Mouse (Mus musculus) gastrocnemius, postnatal 36 days (tissue): ENCODE measurements around the gene Tor1b. TPM values are rescaled to one million over a fixed set of nuclear protein-coding genes. Genes with fewer than 3 reads are reported as not detected.
A peak's percentile ranks its signal among the peaks of the same experiment; 100 is the strongest.

Experiments used
- DNase-seq, 2 experiments: peaks; one replicate each; pipeline ENCODE4 v3.0.0; 2022
- intact Hi-C: fragments of 180-260 bp; cut with DNase I; formaldehyde crosslinking; loops from one replicate; pipeline ENCODE4 v1.15.1; 2025
- total RNA-seq, 2 experiments: library from RNA; stranded (reverse); gene quantifications; 2 replicates each; pipeline ENCODE4 v1.2.3; 2021

The Tor1b gene
- total RNA-seq, 2 experiments from 2014 or later = 19.0 to 22.7 TPM

DNA sequence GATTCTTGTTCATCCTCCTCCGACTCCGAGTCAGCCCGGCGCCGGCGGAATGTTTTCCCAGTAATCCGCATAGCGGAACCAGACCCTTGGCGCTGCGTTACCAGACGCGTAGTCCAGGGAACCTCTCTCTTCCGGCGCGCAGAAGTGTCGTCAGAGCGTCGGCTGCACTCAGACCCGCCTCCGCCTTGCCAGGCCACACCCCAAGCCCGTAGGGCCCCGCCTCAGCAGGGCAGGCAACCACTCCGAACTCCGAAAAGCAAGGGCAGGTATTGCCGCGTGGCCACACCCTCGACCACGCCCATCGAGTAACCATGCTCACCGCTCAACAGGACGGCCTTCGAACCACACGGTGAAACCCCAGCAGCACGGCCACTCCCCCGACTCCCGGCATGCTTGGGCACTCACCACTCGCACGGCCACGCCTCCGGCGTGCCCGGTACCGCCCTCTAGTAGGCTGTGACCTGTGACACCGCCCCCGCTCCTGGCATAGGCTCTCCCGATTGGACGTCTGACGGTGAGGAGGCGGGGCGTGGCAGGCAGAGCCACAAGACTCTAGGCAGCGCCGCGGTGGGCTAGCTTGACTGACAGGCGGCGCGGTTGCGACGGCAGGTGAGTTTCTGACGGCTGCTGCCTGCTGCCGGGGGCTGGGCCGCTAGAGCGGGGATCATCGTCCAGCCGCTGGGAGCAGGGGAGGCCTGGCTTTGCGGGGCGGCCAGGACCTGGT is 29.2 kb downstream of the Tor1b start, which contains the start of the genes BC005624 and Usp20:
BC005624 (minus strand) TSS at position 412 of the 724 bp plus-strand sequence.
Usp20 (plus strand) TSS at position 490 of the 724 bp plus-strand sequence.
- intact Hi-C loops = no loop called here

DNA sequence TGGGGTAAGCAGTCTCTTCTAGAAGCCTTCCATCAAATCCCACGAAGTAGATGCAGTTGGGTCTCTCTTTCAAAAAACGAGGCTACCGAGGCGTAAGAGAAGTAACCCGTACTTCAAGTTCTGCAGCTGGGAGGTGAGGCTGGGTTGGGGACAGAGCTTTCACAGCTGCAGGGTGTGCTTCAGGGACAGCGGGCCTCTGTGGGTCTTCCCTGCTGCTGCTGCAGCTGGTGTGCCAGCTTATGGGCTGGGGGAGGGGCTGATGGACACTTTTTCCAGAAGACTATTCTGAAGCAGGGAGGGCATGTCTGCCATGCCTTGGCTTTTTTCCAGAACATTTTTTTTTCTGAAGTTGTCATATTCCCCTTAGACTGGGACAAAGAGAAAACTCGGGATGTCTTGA is 30.3 kb downstream of the Tor1b start:
- intact Hi-C loops = no loop called here
- no peak for DNase-seq

More for the DNA sequence above, 29.2 kb downstream of the Tor1b start, which contains the start of the genes BC005624 and Usp20:
- DNase-seq = peak; percentile 99 to 100

- intact Hi-C loops = no loop called here
- DNase-seq = no peak
These were observed 32.6 kb downstream of the Tor1b start for GRCm38 (mm10) chr2:30985111-30986020.

DNA sequence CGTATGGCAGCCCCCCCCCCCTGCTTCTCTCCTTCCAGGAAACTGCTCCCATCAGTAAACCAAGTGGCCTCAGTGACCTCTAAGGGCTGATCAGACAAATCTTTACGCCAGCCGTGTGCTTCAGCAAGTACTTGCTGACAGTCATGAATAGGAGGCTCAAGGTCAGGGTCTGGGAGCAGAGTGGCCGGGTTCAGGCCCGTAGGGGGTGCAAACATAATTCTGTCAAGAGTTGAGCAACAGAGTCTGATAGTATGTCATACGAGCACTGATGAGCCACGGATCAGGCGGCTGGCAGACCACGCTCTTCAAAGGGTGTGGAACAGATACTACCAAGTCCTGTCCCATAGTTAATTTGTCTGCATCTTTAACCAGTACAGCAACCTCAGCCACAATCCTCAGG is 37.5 kb downstream of the Tor1b start:
- intact Hi-C loops = no loop called here
- DNase-seq = no peak

- intact Hi-C loops = no loop called here
- DNase-seq = no peak
These were observed 42.1 kb downstream of the Tor1b start for GRCm38 (mm10) chr2:30994853-30995252.

DNA sequence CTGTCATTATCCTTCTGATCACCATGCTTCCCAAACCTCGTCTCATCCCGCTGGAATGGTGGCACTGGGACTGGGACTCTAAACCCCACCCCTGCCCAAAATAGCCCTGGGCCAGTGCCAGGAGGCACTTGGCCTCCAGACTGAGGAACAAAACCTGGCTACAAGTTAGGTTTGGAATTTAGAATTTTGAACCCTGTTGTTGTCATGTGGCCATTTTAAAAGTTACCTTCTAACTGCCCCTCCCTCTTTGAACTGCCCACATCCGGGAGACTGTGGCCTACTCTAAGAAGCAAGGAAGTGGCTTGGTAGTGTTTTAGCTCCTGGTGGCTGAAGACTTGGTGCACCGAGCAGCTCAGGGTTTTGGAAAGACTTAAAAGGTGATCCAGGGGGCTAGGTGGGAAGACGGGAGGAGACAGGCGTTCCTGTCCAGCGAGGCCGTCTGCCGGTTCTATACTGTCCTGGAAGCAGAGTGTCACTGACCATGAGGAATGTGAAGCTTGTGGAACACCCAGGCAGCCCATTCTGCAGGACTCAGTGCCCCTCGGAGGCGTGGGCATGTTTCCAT is 42.8 kb downstream of the Tor1b start:
- intact Hi-C loops = no loop called here
- no peak for DNase-seq

- no peak for DNase-seq
- intact Hi-C loops = no loop called here
These were observed 45.9 kb downstream of the Tor1b start for GRCm38 (mm10) chr2:30998443-30999260.

- no peak for DNase-seq
- intact Hi-C loops = no loop called here
These were observed 50.1 kb downstream of the Tor1b start for GRCm38 (mm10) chr2:31002857-31003256.

DNA sequence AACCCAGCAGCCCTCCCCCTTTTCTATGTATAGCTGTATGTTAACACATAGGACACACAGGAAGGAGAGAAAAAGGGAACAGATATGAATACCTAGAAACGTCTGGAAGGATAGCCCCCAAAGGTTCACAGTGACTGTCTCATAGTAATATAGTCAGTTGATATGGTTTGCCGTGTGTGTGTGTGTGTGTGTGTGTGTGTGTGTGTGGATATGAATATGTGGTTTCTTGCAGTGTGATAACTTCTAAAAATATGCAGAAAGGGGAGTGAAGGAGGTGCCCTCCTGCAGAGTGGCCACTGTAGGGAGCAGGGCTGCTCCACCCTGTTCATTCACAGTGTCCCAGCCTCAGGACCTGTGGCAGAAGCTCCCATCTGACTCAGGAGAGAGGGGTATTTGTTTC is 52.7 kb downstream of the Tor1b start:
- DNase-seq = no peak
- intact Hi-C loops = no loop called here

DNA sequence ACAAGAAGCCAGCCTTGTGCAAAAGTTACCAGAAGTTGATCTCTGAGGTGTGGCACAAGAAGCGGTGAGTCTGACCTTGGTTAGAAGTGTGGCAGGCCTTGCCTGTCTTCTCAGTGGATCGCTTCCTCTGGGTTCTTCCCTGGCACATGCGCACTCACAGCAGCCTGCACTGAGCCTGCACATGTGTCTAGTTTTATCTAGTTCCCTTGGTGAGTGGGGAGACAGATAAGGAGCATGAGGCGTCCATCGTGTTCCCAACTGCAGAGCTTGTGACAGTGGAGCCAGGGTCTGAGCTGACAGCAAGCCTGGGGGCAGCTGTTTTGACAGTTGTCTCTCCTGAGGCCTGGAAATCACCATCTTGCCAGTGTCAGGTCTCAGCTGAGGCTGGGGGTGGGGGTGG is 53.7 kb downstream of the Tor1b start:
- no peak for DNase-seq
- intact Hi-C loops = no loop called here

- no peak for DNase-seq
- intact Hi-C loops = no loop called here
These were observed 54.4 kb downstream of the Tor1b start for GRCm38 (mm10) chr2:31007208-31007607.

Other genes starting within 250 kb of the Tor1b start
- gene 1700001O22Rik, start 149.3 kb upstream of the Tor1b start, total RNA-seq = 1 to 10 TPM; 1.3 to 5.3 TPM
- 10 to 100 TPM; 13.0 to 15.9 TPM for gene Ntmt1, start 145.1 kb upstream of the Tor1b start, total RNA-seq
- gene Asb6, start 122.6 kb upstream of the Tor1b start, total RNA-seq = 1 to 10 TPM; 6.6 to 7.6 TPM
- 1 to 10 TPM; 1.9 to 2.4 TPM for gene Prrx2, start 118.0 kb upstream of the Tor1b start, total RNA-seq
- gene Ptges, start 23.1 kb upstream of the Tor1b start, total RNA-seq = 1 to 10 TPM; 3.0 to 6.5 TPM
- 1 to 10 TPM; 4.1 to 5.1 TPM for gene Tor1a, start 15.0 kb downstream of the Tor1b start, total RNA-seq
- 10 to 100 TPM; 19.8 to 22.8 TPM for gene BC005624, start 29.2 kb downstream of the Tor1b start, total RNA-seq
- 1 to 10 TPM; 6.6 to 8.7 TPM for gene Usp20, start 29.3 kb downstream of the Tor1b start, total RNA-seq
- gene Fnbp1, start 189.0 kb downstream of the Tor1b start, total RNA-seq = 10 to 100 TPM; 10.6 to 10.7 TPM
- 10 to 100 TPM; 19.2 to 23.8 TPM for gene Gpr107, start 199.4 kb downstream of the Tor1b start, total RNA-seq